Mouse (Mus musculus): ENCODE results near the gene Gyg.

DNA sequence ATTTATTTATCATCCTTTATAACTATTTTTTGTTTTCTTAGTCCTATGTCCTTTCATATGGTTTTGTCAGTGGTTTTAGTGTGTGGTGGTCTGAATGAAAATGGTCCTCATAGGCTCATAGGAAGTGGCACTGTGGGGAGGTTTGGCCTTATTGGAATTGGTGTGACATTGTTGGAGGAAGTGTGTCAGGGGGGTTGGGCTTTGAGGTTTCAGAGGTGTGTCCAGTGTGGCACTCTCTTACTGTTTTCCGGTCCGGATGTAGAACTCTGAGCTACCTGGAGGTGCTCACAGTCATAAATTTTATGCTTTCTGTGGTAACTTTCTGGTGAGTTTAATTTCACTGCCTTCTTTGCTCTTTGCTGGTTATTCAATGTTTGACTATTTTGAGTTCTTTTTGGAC lies 50.3 kb downstream of the Gyg start:
- no peak for TF ChIP-seq UBTF (IDR thresholded peaks at IDR 0.05; ENCODE audit: low read depth, low read length)
- no peak for TF ChIP-seq CTCF (conservative IDR thresholded peaks at IDR 0.05 in 1 of 2, IDR thresholded peaks at IDR 0.05 in 1 of 2; ENCODE audit: low read depth in 2 of 2, low read length in 2 of 2)
- TF ChIP-seq HCFC1 (IDR thresholded peaks at IDR 0.05; ENCODE audit: low read depth, low read length): no peak
- TF ChIP-seq ETS1 (conservative IDR thresholded peaks at IDR 0.05; ENCODE audit: low read depth, low read length): no peak
- no peak for TF ChIP-seq MAFK (IDR thresholded peaks at IDR 0.05; ENCODE audit: insufficient replicate concordance, low read length)
- TF ChIP-seq BHLHE40 (IDR thresholded peaks at IDR 0.05; ENCODE audit: low read depth, low read length): no peak
- no peak for TF ChIP-seq ZNF384 (IDR thresholded peaks at IDR 0.05; ENCODE audit: low read depth, low read length)
- no peak for TF ChIP-seq ZMIZ1 (IDR thresholded peaks at IDR 0.05; ENCODE audit: low read depth, low read length)
- TF ChIP-seq RCOR1 (conservative IDR thresholded peaks at IDR 0.05; ENCODE audit: low read depth, low read length): no peak
- no peak for TF ChIP-seq USF1 (IDR thresholded peaks at IDR 0.05; ENCODE audit: low read depth, low read length)

All from CH12.LX (cell line).